Mouse (Mus musculus): Measurements from ENCODE around the gene Ttc8. TPM values are rescaled to one million over a fixed set of nuclear protein-coding genes. Genes with fewer than 3 reads are reported as not detected.

Ttc8 gene
- polyA plus RNA-seq, 1 experiment: 6.2 TPM

DNA sequence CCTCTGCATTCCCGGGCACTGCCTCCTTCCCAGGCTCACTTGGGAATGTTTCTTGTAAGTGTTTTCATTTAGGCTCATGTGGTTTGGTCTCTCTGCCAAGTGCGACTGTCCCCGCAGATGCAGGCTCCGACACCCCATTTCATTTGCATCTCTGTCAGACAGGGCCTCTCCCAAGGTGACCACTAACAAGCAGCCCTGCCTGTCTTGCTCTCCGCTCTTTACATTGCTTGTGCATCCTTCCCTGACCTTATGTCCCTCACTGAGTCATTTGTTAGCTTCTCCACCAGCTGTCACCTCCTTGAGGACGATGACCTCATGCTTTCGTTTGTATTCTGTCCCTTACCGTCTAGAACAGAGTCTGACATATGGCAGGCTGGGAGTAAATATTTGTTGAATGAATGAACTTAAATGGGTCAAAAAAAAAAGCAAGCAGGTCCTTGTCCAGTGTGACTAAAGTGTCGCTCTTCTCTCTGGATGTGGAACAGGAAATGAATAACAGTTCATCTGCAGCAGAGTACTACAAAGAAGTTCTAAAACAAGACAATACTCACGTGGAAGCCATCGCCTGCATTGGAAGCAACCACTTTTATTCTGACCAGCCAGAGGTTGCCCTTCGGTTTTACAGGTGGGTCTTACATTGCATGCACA, 53.9 kb downstream of the Ttc8 start:
- no peak overlapping the region for H3K4me3 ChIP-seq
- no peaks in the 10 kb centered on the region for H3K79me2 ChIP-seq (ENCODE audit: control insufficient read depth, insufficient read depth)
- H3K27me3 ChIP-seq (ENCODE audit: control insufficient read depth, insufficient read depth, insufficient read length): no peaks in the 10 kb centered on the region
- TF ChIP-seq USF1 (IDR thresholded peaks at IDR 0.05; ENCODE audit: low read depth) (no peak), REST (IDR thresholded peaks at IDR 0.05; ENCODE audit: insufficient read depth, insufficient read length) (no peak), MYOD1 (IDR thresholded peaks at IDR 0.05; ENCODE audit: control insufficient read depth in 1 of 3, insufficient read length in 2 of 3, low read depth in 2 of 3) (peak in 1 of 3 experiments; percentile 15), E2F4 (IDR thresholded peaks at IDR 0.05; ENCODE audit: insufficient read depth) (no peak)
- no peaks in the 10 kb centered on the region for H3K36me3 ChIP-seq (ENCODE audit: control insufficient read depth, insufficient read depth)
- peak overlapping the region; percentile 10 for H3K4me2 ChIP-seq (ENCODE audit: low read depth)
- no peak overlapping the region for H3ac ChIP-seq (ENCODE audit: control insufficient read depth, insufficient read length)

DNA sequence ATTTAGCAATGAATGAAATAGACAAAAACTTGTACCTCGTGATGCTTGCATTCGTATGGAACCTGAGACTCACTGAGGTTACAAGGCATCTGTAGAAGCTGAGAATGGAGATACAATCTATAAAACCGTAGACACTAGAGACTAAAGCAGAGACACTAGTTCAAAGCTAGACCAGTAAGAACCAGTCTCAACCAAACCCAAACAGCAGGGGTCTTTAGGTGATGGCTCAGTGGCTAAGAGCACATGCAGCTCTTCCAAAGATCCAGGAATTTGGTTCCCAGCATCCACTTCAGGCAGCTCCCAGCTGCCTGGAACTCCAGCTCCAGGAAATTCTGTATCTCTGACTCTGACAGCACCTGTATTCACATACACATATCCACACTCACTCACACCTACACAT, 60.7 kb downstream of the Ttc8 start:
- H3ac ChIP-seq (ENCODE audit: control insufficient read depth, insufficient read length): no peak overlapping the region
- no peak for TF ChIP-seq POLR2AphosphoS2 (IDR thresholded peaks at IDR 0.05; ENCODE audit: insufficient read length, low read depth)
- no peak for TF ChIP-seq CEBPB (IDR thresholded peaks at IDR 0.05; ENCODE audit: insufficient read depth, poor library complexity, severe bottlenecking)
- TF ChIP-seq TCF12 (IDR thresholded peaks at IDR 0.05; ENCODE audit: insufficient read depth, poor library complexity, severe bottlenecking): no peak
- no peak for TF ChIP-seq MYOG (IDR thresholded peaks at IDR 0.05; ENCODE audit: control insufficient read depth in 1 of 3, insufficient read depth in 1 of 3, insufficient read length in 2 of 3, low read depth in 2 of 3)
- TF ChIP-seq POLR2A (IDR thresholded peaks at IDR 0.05; ENCODE audit: insufficient read length, low read depth): no peak
- no peak for TF ChIP-seq USF1 (IDR thresholded peaks at IDR 0.05; ENCODE audit: low read depth)
- no peak for TF ChIP-seq MYOD1 (IDR thresholded peaks at IDR 0.05; ENCODE audit: control insufficient read depth in 1 of 3, insufficient read length in 2 of 3, low read depth in 2 of 3)
- TF ChIP-seq E2F4 (IDR thresholded peaks at IDR 0.05; ENCODE audit: insufficient read depth): no peak
- TF ChIP-seq MAX (IDR thresholded peaks at IDR 0.05; ENCODE audit: low read depth): no peak
- no peak for TF ChIP-seq TCF3 (IDR thresholded peaks at IDR 0.05; ENCODE audit: insufficient read length, low read depth)
- H3K4me3 ChIP-seq: no peak overlapping the region
- no peaks in the 10 kb centered on the region for H3K36me3 ChIP-seq (ENCODE audit: control insufficient read depth, insufficient read depth)
- no peaks in the 10 kb centered on the region for H3K79me2 ChIP-seq (ENCODE audit: control insufficient read depth, insufficient read depth)
- no peak overlapping the region for H3K4me2 ChIP-seq (ENCODE audit: low read depth)
- no peaks in the 10 kb centered on the region for H3K27me3 ChIP-seq (ENCODE audit: control insufficient read depth, insufficient read depth, insufficient read length)

- H3K36me3 ChIP-seq (ENCODE audit: control insufficient read depth, insufficient read depth): no peaks in the 10 kb centered on the region
- no peaks in the 10 kb centered on the region for H3K79me2 ChIP-seq (ENCODE audit: control insufficient read depth, insufficient read depth)
- H3K4me3 ChIP-seq: no peak overlapping the region
- H3K27me3 ChIP-seq (ENCODE audit: control insufficient read depth, insufficient read depth, insufficient read length): no peaks in the 10 kb centered on the region
- H3K4me2 ChIP-seq (ENCODE audit: low read depth): no peak overlapping the region
- no peak overlapping the region for H3ac ChIP-seq (ENCODE audit: control insufficient read depth, insufficient read length)
- no peak for TF ChIP-seq CEBPB (IDR thresholded peaks at IDR 0.05; ENCODE audit: insufficient read depth, poor library complexity, severe bottlenecking)
- no peak for TF ChIP-seq MYOG (IDR thresholded peaks at IDR 0.05; ENCODE audit: control insufficient read depth in 1 of 3, insufficient read depth in 1 of 3, insufficient read length in 2 of 3, low read depth in 2 of 3)
- no peak for TF ChIP-seq E2F4 (IDR thresholded peaks at IDR 0.05; ENCODE audit: insufficient read depth)
- TF ChIP-seq POLR2A (IDR thresholded peaks at IDR 0.05; ENCODE audit: insufficient read length, low read depth): no peak
- TF ChIP-seq MYOD1 (IDR thresholded peaks at IDR 0.05; ENCODE audit: control insufficient read depth in 1 of 3, insufficient read length in 2 of 3, low read depth in 2 of 3): no peak
- no peak for TF ChIP-seq SRF (IDR thresholded peaks at IDR 0.05; ENCODE audit: control insufficient read depth, insufficient read length, low read depth)
- TF ChIP-seq REST (IDR thresholded peaks at IDR 0.05; ENCODE audit: insufficient read depth, insufficient read length): no peak
- no peak for TF ChIP-seq USF1 (IDR thresholded peaks at IDR 0.05; ENCODE audit: low read depth)
- no peak for TF ChIP-seq POLR2AphosphoS2 (IDR thresholded peaks at IDR 0.05; ENCODE audit: insufficient read length, low read depth)
- TF ChIP-seq TCF12 (IDR thresholded peaks at IDR 0.05; ENCODE audit: insufficient read depth, poor library complexity, severe bottlenecking): no peak
- TF ChIP-seq MAX (IDR thresholded peaks at IDR 0.05; ENCODE audit: low read depth): no peak
- no peak for TF ChIP-seq TCF3 (IDR thresholded peaks at IDR 0.05; ENCODE audit: insufficient read length, low read depth)
Measured at GRCm38 (mm10) chr12:98984785-98985184, 64.4 kb downstream of the Ttc8 start.

DNA sequence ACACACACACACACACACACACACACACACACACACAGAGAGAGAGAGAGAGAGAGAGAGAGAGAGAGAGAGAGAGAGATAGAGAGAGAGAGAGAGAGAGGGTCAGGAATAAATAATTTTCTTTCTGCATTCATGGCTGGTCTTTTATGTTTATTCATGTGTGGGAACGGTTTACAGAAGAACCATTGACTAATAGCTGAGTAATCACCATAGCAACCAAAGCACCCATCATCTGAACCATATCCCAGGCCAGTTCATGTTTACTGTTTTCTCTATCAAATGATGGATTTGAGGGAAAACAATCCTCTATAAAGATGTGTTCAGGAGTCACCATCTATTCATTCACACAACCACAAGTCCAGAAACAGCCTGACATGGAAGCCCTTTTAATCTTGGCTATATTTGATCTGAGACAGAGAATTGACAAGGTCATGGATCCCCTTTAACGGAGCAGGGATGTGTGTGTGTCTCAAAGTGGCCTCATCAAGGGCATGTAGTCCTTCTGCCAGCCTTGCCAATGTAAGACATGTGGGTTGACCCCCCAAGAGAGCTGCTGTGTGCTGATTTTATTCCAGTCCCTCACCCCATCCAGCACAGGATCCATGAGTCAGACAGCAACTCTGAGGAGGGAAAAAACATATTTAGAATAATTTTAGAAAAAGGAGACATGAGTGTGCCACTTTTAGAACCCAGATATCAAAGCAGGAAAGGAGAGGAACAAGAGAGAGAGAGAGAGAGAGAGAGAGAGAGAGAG, 70.9 kb downstream of the Ttc8 start:
- Histone ChIP-seq H3K4me2 (ENCODE audit: low read depth) (no peak overlapping the region), H3K4me3 (no peak overlapping the region), H3K36me3 (ENCODE audit: control insufficient read depth, insufficient read depth) (no peaks in the 10 kb centered on the region), H3K79me2 (ENCODE audit: control insufficient read depth, insufficient read depth) (no peaks in the 10 kb centered on the region), H3ac (ENCODE audit: control insufficient read depth, insufficient read length) (no peak overlapping the region), H3K27me3 (ENCODE audit: control insufficient read depth, insufficient read depth, insufficient read length) (no peaks in the 10 kb centered on the region)
- TF ChIP-seq TCF12 (IDR thresholded peaks at IDR 0.05; ENCODE audit: insufficient read depth, poor library complexity, severe bottlenecking) (no peak), MYOG (IDR thresholded peaks at IDR 0.05; ENCODE audit: control insufficient read depth in 1 of 3, insufficient read depth in 1 of 3, insufficient read length in 2 of 3, low read depth in 2 of 3) (no peak), E2F4 (IDR thresholded peaks at IDR 0.05; ENCODE audit: insufficient read depth) (no peak), USF1 (IDR thresholded peaks at IDR 0.05; ENCODE audit: low read depth) (no peak), MYOD1 (IDR thresholded peaks at IDR 0.05; ENCODE audit: control insufficient read depth in 1 of 3, insufficient read length in 2 of 3, low read depth in 2 of 3) (no peak), POLR2A (IDR thresholded peaks at IDR 0.05; ENCODE audit: insufficient read length, low read depth) (no peak), MAX (IDR thresholded peaks at IDR 0.05; ENCODE audit: low read depth) (no peak), SRF (IDR thresholded peaks at IDR 0.05; ENCODE audit: control insufficient read depth, insufficient read length, low read depth) (no peak), REST (IDR thresholded peaks at IDR 0.05; ENCODE audit: insufficient read depth, insufficient read length) (no peak), POLR2AphosphoS2 (IDR thresholded peaks at IDR 0.05; ENCODE audit: insufficient read length, low read depth) (no peak), TCF3 (IDR thresholded peaks at IDR 0.05; ENCODE audit: insufficient read length, low read depth) (no peak), CEBPB (IDR thresholded peaks at IDR 0.05; ENCODE audit: insufficient read depth, poor library complexity, severe bottlenecking) (no peak)

All from myocyte (in vitro differentiated cells).